25 mouse cellular contexts compared by ENCODE assay signal in the genomic region with DNA sequence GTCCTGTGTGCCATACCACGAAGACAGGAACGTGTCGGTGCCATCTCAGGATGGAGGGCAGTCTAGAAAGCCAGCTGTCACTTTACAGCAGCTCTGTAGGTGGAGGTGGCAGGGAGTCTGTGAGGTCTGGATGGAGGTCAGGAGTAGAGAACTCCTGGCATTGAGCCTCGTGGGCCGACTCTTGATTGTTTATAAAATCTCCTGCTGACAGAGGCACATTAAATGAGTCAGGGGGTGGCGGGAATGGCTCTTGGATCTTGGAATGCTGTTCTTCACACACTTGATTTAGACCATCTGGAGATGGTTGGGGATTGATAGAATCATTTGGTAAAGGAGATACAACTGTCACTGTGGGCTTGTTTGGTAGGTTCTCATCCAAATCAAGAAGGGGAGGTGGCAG. TPM values are rescaled to one million over a fixed set of nuclear protein-coding genes. Genes with fewer than 3 reads are reported as not detected.
"Had no signal": no experiment of that assay in that cellular context is flagged by ENCODE, and none has a peak within 500 bp of the region (broad histone marks: within the 10 kb centered on the region; RNA-seq: fewer than 3 reads in every experiment).

No protein-coding gene starts in this region.

- H3K4me2 ChIP-seq: kidney, embryonic 15.5 days; limb, embryonic 13.5 days; liver, embryonic 12.5 days; liver, embryonic 15.5 days; midbrain, embryonic 12.5 days; midbrain, embryonic 15.5 days; neural tube, embryonic 13.5 days had no signal

- H3K4me1 ChIP-seq: kidney, embryonic 15.5 days; limb, embryonic 10.5 days; limb, embryonic 13.5 days; midbrain, embryonic 12.5 days; midbrain, embryonic 15.5 days; neural tube, embryonic 13.5 days had no signal

- H3K9me3 ChIP-seq: kidney, embryonic 15.5 days; limb, embryonic 10.5 days; limb, embryonic 13.5 days; liver, embryonic 12.5 days; liver, embryonic 15.5 days; midbrain, embryonic 12.5 days; midbrain, embryonic 15.5 days; neural tube, embryonic 13.5 days had no signal

- H3K36me3 ChIP-seq: kidney, embryonic 15.5 days; limb, embryonic 10.5 days; limb, embryonic 13.5 days; midbrain, embryonic 12.5 days; midbrain, embryonic 15.5 days had no signal

- DNase-seq: kidney, adult 11 months; kidney, adult 8-10 months; kidney, postnatal 10 days; kidney, postnatal 36 days; layer of hippocampus, postnatal 36 days; liver; lung, adult 18-20 months; lung, postnatal 4 days; retina, postnatal 1 day; right cerebral cortex, postnatal 25 days; thymus, adult 18-20 months; thymus, postnatal 4 days had no signal

- H3K27ac ChIP-seq: kidney, embryonic 15.5 days; left cerebral cortex, adult 2 months; limb, embryonic 10.5 days; limb, embryonic 13.5 days; liver, embryonic 12.5 days; liver, embryonic 15.5 days; midbrain, embryonic 12.5 days; midbrain, embryonic 15.5 days; neural tube, embryonic 13.5 days had no signal

- H3K9ac ChIP-seq: kidney, embryonic 15.5 days; limb, embryonic 13.5 days; liver, embryonic 12.5 days; liver, embryonic 15.5 days; midbrain, embryonic 12.5 days; midbrain, embryonic 15.5 days; neural tube, embryonic 13.5 days had no signal

- H3K27me3 ChIP-seq: kidney, embryonic 15.5 days; limb, embryonic 13.5 days; liver, embryonic 12.5 days; liver, embryonic 15.5 days; midbrain, embryonic 12.5 days; midbrain, embryonic 15.5 days; neural tube, embryonic 13.5 days had no signal

- H3K4me3 ChIP-seq: kidney, embryonic 15.5 days; left cerebral cortex, adult 2 months; limb, embryonic 10.5 days; limb, embryonic 13.5 days; liver, embryonic 12.5 days; liver, embryonic 15.5 days; midbrain, embryonic 12.5 days; midbrain, embryonic 15.5 days; myocyte; neural tube, embryonic 13.5 days had no signal

- ATAC-seq: liver, embryonic 12.5 days; midbrain, embryonic 15.5 days had no signal

RNA-seq across cellular contexts. Expression of gene Evi2b, which starts 8.2 kb away (rescaled TPM):
- polyA plus RNA-seq: midbrain, embryonic 15.5 days had no signal

RNA-seq across cellular contexts. Expression of gene Omg, which starts 11.4 kb away (rescaled TPM):
- polyA plus RNA-seq: liver, embryonic 15.5 days; small intestine, adult 2 months; spleen, adult 2 months; testis, adult 2 months had no signal

RNA-seq across cellular contexts. Expression of gene Evi2, which starts 15.1 kb away (rescaled TPM):
- polyA plus RNA-seq: testis, adult 2 months had no signal
